Mouse (Mus musculus) heart, postnatal 14 days (tissue): ENCODE results near the gene Fscn1. TPM values are rescaled to one million over a fixed set of nuclear protein-coding genes. Genes with fewer than 3 reads are reported as not detected.

Experiments
- DNase-seq, 2 experiments: peaks; one replicate each; pipeline ENCODE4 v3.0.0; 2021 to 2022
- intact Hi-C: fragments of 180-260 bp; cut with DNase I; formaldehyde crosslinking; loops from one replicate; pipeline ENCODE4 v1.15.1; 2025
- total RNA-seq, 2 experiments: library from RNA; stranded (reverse); gene quantifications; 2 replicates each; pipeline ENCODE4 v1.2.3; 2021

Fscn1 gene
- total RNA-seq, 2 experiments from 2014 or later = 47.3 to 68.9 TPM

DNA sequence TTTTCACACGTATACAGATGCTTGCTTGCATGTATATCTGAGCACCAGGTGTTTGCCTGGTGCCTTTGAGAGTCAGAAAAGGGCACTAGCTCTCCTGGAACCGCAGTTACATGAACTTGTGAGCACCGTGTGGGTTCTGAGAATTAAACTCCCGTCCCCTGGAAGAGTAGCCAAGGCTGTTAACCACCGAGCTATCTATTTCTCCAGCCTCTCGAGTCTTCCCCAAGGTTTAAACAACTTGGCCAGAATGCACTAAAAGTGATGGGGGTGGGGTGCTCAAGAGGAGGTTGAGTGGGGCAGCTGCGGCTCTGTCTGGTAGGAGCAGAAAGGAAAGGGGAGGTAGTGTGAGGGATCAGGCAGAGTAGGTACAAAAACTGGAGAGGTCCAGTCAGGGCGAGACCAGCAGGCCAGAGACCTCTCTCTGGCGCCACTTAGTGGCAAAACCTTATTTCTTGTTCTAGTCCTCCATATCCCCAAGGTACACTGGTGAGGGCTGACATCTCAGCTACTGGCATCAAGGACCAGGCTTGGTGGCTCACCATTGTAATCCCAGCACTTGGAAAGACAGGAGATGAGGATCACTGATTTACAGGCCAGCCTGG lies 28.0 kb upstream of the Fscn1 start:
- peak; percentile 80 to 89 for DNase-seq

DNA sequence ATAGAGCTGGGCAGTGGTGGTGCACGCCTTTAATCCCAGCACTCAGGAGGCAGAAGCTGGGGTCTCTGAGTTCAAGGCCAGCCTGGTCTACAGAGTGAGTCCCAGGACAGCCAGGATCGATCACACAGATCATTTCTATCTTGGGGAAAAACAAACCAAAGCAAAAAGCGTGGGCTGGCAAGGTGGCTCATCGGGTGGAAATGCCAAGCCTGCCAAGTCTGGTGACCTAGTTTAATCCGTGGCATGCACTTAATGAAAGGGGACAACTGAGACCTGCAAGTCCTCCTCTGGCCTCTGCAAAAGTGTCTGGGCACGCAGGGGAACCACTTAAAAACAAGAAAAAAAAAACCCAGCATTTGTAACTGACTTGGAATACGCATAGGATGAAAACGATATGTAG lies 27.4 kb upstream of the Fscn1 start:
- DNase-seq = no peak
- intact Hi-C loops = loop anchor here (1.0 to 5.0 kb wide), 2 partner anchors 53 to 160 kb away; no protein-coding TSS in a partner anchor

More for the DNA sequence above, 28.0 kb upstream of the Fscn1 start:
- intact Hi-C loops = loop anchor here (1.0 to 5.0 kb wide), 2 partner anchors 53 to 160 kb away; no protein-coding TSS in a partner anchor

GRCm38 (mm10) chr5:142935642-142936335 lies 24.4 kb upstream of the Fscn1 start:
- DNase-seq = peak; percentile 62 to 82
- intact Hi-C loops = loop anchor here (1.0 kb wide), 2 partner anchors 102 to 131 kb away; no protein-coding TSS in a partner anchor

GRCm38 (mm10) chr5:142936336-142936719 lies 23.8 kb upstream of the Fscn1 start:
- DNase-seq = peak; percentile 87 to 92

GRCm38 (mm10) chr5:142937956-142938727 lies 22.0 kb upstream of the Fscn1 start:
- intact Hi-C loops = loop anchor here (1.0 kb wide), 1 partner anchor 36 kb away; no protein-coding TSS in a partner anchor
- DNase-seq = peak; percentile 28 to 59

More at GRCm38 (mm10) chr5:142936336-142936719, 23.8 kb upstream of the Fscn1 start:
- intact Hi-C loops = loop anchor here (1.0 kb wide), 2 partner anchors 101 to 130 kb away; no protein-coding TSS in a partner anchor

GRCm38 (mm10) chr5:142940393-142940792 lies 19.8 kb upstream of the Fscn1 start:
- intact Hi-C loops = no loop called here
- DNase-seq = no peak

- intact Hi-C loops = no loop called here
- peak; percentile 65 to 68 for DNase-seq
Measured at GRCm38 (mm10) chr5:142944979-142945682, 15.0 kb upstream of the Fscn1 start.

GRCm38 (mm10) chr5:142947460-142947859 lies 12.7 kb upstream of the Fscn1 start:
- DNase-seq = no peak
- intact Hi-C loops = no loop called here

- no peak for DNase-seq
- intact Hi-C loops = no loop called here
Measured at GRCm38 (mm10) chr5:142949580-142949979, 10.6 kb upstream of the Fscn1 start.

- intact Hi-C loops = no loop called here
- DNase-seq = peak in 1 of 2 experiments; percentile 20
Measured at GRCm38 (mm10) chr5:142950405-142950804, 9.7 kb upstream of the Fscn1 start.

DNA sequence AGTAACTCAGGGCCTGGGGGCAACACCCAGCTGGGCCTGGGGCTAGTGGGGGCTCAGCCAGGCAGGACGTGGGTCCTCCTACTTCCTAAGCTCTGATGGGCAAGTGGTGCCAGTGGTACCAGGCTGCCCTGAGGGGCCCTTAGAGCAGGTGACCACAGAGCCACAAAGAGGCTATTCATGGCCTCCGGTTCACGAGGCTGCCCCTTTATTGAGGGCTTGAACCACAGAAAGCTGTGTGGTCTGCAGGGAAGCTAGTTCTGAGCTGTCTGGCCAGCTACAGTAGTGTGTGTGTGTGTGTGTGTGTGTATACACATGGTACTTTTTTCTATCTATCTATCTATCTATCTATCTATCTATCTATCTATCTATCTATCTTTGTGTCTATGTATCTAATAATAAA lies 6.5 kb upstream of the Fscn1 start:
- intact Hi-C loops = no loop called here
- no peak for DNase-seq

DNA sequence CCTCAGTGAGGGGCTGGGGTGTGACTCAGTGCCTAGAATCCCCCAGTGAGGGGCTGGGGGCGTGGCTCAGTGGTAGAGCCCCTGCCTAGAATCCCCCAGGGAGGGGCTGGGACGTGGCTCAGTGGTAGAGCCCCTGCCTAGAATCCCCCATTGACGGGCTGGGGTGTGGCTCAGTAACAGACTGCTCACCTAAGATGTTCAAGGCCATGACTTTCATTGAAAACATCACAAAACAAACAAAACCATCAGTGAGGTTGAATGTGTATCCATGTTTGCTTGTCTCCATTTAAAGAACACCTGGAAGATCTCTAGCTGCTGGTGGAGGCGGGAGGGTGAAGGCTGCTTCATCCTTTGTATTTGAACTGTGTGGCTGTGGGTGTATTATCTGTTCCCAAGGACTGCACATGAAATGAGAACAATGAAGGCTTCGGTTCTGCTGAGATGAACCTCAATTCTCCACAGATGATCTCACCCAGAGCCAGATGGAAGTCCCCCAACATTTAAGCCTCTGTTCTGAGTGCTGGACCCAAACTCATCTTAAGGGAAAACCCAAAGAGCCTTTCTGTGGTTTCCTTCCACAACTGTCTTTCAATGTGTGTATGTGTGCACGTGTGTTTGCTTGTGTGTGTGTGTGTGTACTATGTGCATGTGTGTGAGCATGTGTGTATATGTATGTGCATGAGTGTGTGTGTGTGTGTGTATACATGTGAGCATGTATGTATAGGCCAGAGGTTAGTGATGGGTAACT lies 3.0 kb upstream of the Fscn1 start:
- intact Hi-C loops = no loop called here
- no peak for DNase-seq

DNA sequence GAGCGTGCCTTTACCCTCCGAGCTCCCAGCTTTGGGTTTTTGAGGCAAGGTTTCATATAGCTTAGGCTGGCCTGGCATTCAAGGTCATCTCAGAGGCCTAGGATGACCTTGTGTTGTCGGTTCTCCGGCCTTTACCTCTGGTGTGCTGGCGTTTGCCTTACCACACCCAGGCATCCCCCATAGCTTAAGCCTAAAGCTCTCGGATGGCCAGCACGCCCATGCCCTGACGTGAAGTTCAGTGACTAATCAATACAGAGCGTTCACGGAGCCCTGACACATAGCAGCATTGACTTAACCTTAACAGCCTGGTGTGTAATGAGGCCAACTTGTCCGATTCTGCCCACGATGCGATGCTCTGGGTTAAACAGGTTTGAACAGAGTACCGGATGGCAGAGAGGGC lies 1.7 kb upstream of the Fscn1 start:
- no peak for DNase-seq
- intact Hi-C loops = loop anchor here (2.0 kb wide), 1 partner anchor 16 kb away; no protein-coding TSS in a partner anchor

DNA sequence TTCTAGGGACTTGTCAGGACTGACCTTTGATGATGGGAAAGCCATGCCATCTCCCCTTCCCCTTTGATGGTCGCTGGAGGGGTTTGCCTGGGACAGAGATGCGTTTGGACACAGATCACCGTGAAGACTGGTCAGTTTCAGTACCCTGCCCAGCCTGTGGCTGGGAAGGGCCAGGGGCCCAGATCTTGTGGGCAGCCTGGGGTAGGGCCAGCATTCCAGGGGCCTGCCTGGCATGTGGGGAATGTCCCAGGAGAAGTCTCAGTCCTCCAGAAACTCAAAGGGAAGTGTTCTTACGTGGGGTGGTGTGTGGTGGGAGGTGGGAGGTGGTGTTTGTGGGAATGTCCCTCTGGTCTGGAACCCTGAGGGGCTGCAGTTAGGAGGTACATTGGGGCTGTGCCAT lies 987 bp upstream of the Fscn1 start:
- DNase-seq = no peak
- intact Hi-C loops = loop anchor here (2.0 kb wide), 1 partner anchor 16 kb away; no protein-coding TSS in a partner anchor

- intact Hi-C loops = loop anchor here (1.0 to 5.0 kb wide), 3 partner anchors 41 to 74 kb away; no protein-coding TSS in a partner anchor
- DNase-seq = peak; percentile 41 to 42
Measured at GRCm38 (mm10) chr5:142960775-142961271, 680 bp downstream of the Fscn1 start.

DNA sequence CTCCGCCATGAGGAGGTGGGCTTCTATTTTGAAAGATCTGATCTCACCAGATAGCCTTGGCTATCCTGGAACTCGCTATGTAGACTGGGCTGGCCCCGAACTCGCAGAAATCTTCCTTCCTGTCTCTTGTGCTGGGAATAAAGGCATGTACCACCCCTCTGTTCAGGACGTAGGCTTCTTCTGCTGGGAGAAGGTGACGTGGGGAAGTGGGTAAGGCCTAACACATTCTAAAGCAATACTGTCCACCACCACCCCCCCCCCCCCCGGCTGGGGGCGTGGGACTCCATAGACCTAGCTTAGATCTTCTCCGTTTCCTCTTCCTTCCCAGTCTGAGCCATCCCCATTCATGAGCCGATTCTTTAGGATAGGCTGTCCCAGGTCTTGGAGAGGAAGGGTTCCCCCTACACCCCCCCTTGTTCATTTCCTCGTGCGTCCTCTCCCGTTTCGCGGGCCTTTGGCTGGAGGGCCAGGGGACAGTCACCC lies 1.3 kb downstream of the Fscn1 start:
- intact Hi-C loops = loop anchor here (1.0 to 5.0 kb wide), 3 partner anchors 41 to 74 kb away; no protein-coding TSS in a partner anchor
- no peak for DNase-seq

GRCm38 (mm10) chr5:142961881-142962443 lies 1.8 kb downstream of the Fscn1 start:
- DNase-seq = peak; percentile 87 to 89
- intact Hi-C loops = loop anchor here (1.0 to 5.0 kb wide), 3 partner anchors 40 to 73 kb away; no protein-coding TSS in a partner anchor

DNA sequence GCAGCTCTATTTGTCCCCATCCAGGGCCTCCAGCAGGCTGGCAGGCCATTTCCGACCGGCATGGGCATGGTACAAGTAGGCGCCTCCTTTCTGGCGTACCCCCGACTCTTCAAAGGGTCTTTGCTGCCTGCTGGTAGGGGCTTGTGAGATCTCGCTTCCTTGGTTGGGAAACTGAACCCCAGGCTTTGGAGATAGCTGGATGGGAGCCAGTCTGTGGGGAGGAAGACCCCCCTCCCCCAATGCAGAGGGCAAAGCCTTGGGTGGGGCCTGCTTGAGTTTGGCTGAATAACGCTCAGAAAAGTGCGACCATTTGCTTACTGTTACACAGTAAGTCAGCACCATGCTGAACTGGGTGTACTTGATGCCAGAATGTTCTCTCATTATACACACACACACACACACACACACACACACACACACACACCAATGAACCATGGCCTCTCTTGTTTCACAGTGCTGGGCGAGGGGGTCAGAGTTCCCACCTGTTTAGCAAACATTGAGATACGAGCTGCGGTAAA lies 2.4 kb downstream of the Fscn1 start:
- intact Hi-C loops = loop anchor here (5.0 kb wide), 2 partner anchors 40 to 55 kb away; no protein-coding TSS in a partner anchor
- DNase-seq = no peak
